Mouse (Mus musculus): Measurements from ENCODE around the gene Sag.

- TF ChIP-seq EP300 (IDR thresholded peaks at IDR 0.05; ENCODE audit: insufficient read depth, low read depth, low read length): no peak
- no peak for TF ChIP-seq CTCF (IDR thresholded peaks at IDR 0.05; ENCODE audit: low read depth, low read length)
Observed at GRCm38 (mm10) chr1:87769263-87769662, 34.2 kb upstream of the Sag start.

Measured in ES-Bruce4 (cell line).